Mouse (Mus musculus) thymus, adult 2 months (tissue): Measurements from ENCODE around the gene Tbx19. TPM values are rescaled to one million over a fixed set of nuclear protein-coding genes. Genes with fewer than 3 reads are reported as not detected.

Experiments used
- DNase-seq: peaks from one replicate; pipeline ENCODE4 v3.0.0; 2021
- H3K27ac ChIP-seq: fragments of 200-500 bp; 2 replicates; pipeline ENCODE4 v1.5.1; 2012; ENCODE audit warnings: low read length, control low read depth; ENCODE audit not compliant: control insufficient read depth, insufficient read depth
- H3K27me3 ChIP-seq: fragments of 200-500 bp; 2 replicates; pipeline ENCODE4 v1.6.1; 2012; ENCODE audit warnings: mild to moderate bottlenecking, low read length, moderate library complexity, mixed read lengths; ENCODE audit not compliant: control insufficient read depth, insufficient read depth
- H3K36me3 ChIP-seq: fragments of 200-500 bp; 2 replicates; pipeline ENCODE4 v1.6.1; 2012; ENCODE audit warnings: mild to moderate bottlenecking, low read length, moderate library complexity; ENCODE audit not compliant: control insufficient read depth, insufficient read depth
- H3K4me1 ChIP-seq: fragments of 200-500 bp; replicated peaks from 2 replicates; pipeline ENCODE4 v1.6.1; 2012; ENCODE audit warnings: low read length; ENCODE audit not compliant: control insufficient read depth, insufficient read depth
- H3K4me3 ChIP-seq: fragments of 200-500 bp; 2 replicates; pipeline ENCODE4 v1.5.1; 2012; ENCODE audit warnings: mild to moderate bottlenecking, low read length, control low read depth, moderate library complexity; ENCODE audit not compliant: control insufficient read depth, insufficient read depth
- CTCF ChIP-seq: fragments of 200-500 bp; IDR thresholded peaks from 2 replicates; pipeline ENCODE4 v1.5.1; 2012; ENCODE audit warnings: mild to moderate bottlenecking, control low read depth, low read length, moderate library complexity, borderline replicate concordance; ENCODE audit not compliant: control insufficient read depth, poor library complexity, insufficient read depth; ENCODE audit errors: extremely low read depth
- POLR2A ChIP-seq: fragments of 200-500 bp; IDR thresholded peaks from 2 replicates; pipeline ENCODE4 v1.6.1; 2012; ENCODE audit warnings: mild to moderate bottlenecking, low read length, control low read depth, moderate library complexity; ENCODE audit not compliant: control insufficient read depth, poor library complexity, insufficient read depth; ENCODE audit errors: extremely low read depth
- WGBS: fragments of 180-500 bp; shearing (Covaris S2); methylation state at CpG from one replicate; pipeline ENCODE4 v1.1.7; 2018; 5-methylcytosine and 5-hydroxymethylcytosine counted together
- polyA plus RNA-seq: library from polyadenylated mRNA; depleted of rRNA; stranded (reverse); fragments of >200 nt; gene quantifications from 2 replicates; pipeline ENCODE4 v1.2.3, GENCODE M21; 2012

Tbx19 gene
- polyA plus RNA-seq, 1 experiment = 10.3 TPM

- WGBS = 91% methylated on average over 15 of the region's 15 CpGs
- TF ChIP-seq POLR2A (no peak), CTCF (no peak)
- DNase-seq = no peak
- no peaks in the 10 kb centered on the region for H3K36me3 ChIP-seq
- no peaks in the 10 kb centered on the region for H3K27me3 ChIP-seq
- H3K4me3 ChIP-seq = no peak overlapping the region
- H3K4me1 ChIP-seq = peaks cover 9% of the 10 kb centered on the region; the same call in 1 of the 2 replicates
- H3K27ac ChIP-seq = no peak overlapping the region
Measured at GRCm38 (mm10) chr1:165119011-165119726, 41.4 kb downstream of the Tbx19 start.

DNA sequence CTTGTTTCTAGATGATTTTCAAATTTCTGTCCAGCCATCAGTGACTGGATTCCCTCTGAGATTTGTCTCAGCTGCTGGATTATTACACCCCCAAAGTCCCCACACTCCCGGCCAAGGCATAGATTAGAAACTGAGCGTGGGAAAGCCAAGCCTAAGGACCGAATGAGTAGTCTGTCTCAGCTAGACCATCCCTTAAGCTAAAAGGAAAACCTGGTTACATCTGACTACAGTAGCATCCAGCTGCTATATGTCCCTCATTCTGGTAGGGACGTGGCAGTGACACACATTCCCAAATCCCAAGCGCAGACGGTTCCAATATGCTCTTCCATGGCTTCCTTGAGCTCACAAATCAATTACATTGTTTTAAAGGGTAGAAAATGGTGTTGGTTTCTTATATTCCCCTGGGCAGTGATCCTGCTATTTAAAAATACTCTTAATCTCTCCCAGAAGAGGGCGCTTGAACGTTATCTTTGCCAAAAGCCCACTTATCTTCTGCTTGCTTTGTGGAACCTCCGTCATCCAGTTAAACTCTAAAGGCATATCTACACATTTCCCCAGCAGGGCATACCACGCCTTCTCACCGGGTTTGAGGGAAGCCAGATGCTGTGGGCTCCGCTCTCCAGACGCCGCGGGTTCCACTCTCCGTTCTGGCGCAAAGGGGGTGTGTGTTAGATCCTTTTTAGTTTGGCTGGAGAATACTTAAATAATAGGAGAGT lies 46.0 kb downstream of the Tbx19 start:
- DNase-seq = peak; percentile 27
- no peak overlapping the region for H3K4me3 ChIP-seq
- no peaks in the 10 kb centered on the region for H3K27me3 ChIP-seq
- no peak overlapping the region for H3K27ac ChIP-seq
- H3K36me3 ChIP-seq = no peaks in the 10 kb centered on the region
- no peak for TF ChIP-seq CTCF
- 27% methylated on average over 17 of the region's 17 CpGs for WGBS
- peaks cover 8% of the 10 kb centered on the region for H3K4me1 ChIP-seq

GRCm38 (mm10) chr1:165113700-165114099 lies 46.9 kb downstream of the Tbx19 start:
- no peak for DNase-seq
- Histone ChIP-seq H3K27me3 (no peaks in the 10 kb centered on the region), H3K4me1 (peaks cover 8% of the 10 kb centered on the region), H3K4me3 (no peak overlapping the region), H3K27ac (no peak overlapping the region), H3K36me3 (no peaks in the 10 kb centered on the region)
- 87% methylated on average over 11 of the region's 11 CpGs for WGBS
- TF ChIP-seq CTCF (no peak), POLR2A (no peak)

GRCm38 (mm10) chr1:165110659-165111058 lies 49.9 kb downstream of the Tbx19 start:
- DNase-seq = no peak
- TF ChIP-seq POLR2A = no peak
- TF ChIP-seq CTCF = no peak
- WGBS = 2% methylated on average over 2 of the region's 2 CpGs
- Histone ChIP-seq H3K4me1 (peaks cover 8% of the 10 kb centered on the region), H3K27ac (no peak overlapping the region), H3K36me3 (no peaks in the 10 kb centered on the region), H3K4me3 (no peak overlapping the region), H3K27me3 (no peaks in the 10 kb centered on the region)

- H3K4me3 ChIP-seq = no peak overlapping the region
- H3K27me3 ChIP-seq = no peaks in the 10 kb centered on the region
- WGBS = 92% methylated on average over 5 of the region's 5 CpGs
- no peak for DNase-seq
- H3K36me3 ChIP-seq = no peaks in the 10 kb centered on the region
- TF ChIP-seq POLR2A (no peak), CTCF (no peak)
- H3K27ac ChIP-seq = no peak overlapping the region
- peaks cover 4% of the 10 kb centered on the region for H3K4me1 ChIP-seq
Measured at GRCm38 (mm10) chr1:165109135-165109534, 51.4 kb downstream of the Tbx19 start.

GRCm38 (mm10) chr1:165108477-165108876 lies 52.1 kb downstream of the Tbx19 start:
- Histone ChIP-seq H3K36me3 (no peaks in the 10 kb centered on the region), H3K27ac (no peak overlapping the region), H3K4me3 (no peak overlapping the region), H3K4me1 (peaks cover 4% of the 10 kb centered on the region), H3K27me3 (no peaks in the 10 kb centered on the region)
- no peak for TF ChIP-seq CTCF
- no peak for TF ChIP-seq POLR2A
- WGBS = 88% methylated on average over 5 of the region's 5 CpGs
- DNase-seq = no peak
